Mouse (Mus musculus) gastrocnemius, adult 2 months (tissue): ENCODE data around the gene Rimklb. TPM values are rescaled to one million over a fixed set of nuclear protein-coding genes. Genes with fewer than 3 reads are reported as not detected.
A peak's percentile ranks its signal among the peaks of the same experiment; 100 is the strongest.
"Not testable (repeated sequence)": the region's sequence is repeated elsewhere in the genome, so short reads cannot be mapped to it uniquely, and the experiment has no call there.

ENCODE experiments used
- DNase-seq: peaks from one replicate; pipeline ENCODE4 v3.0.0; 2022
- H3K27ac ChIP-seq: fragments of 200-600 bp; 2 replicates; pipeline ENCODE4 v1.8.1; 2022; ENCODE audit warnings: mild to moderate bottlenecking
- H3K4me3 ChIP-seq: fragments of 200-600 bp; 2 replicates; pipeline ENCODE4 v1.8.1; 2022; ENCODE audit warnings: mild to moderate bottlenecking, moderate library complexity
- CTCF ChIP-seq: fragments of 200-600 bp; IDR thresholded peaks from 2 replicates; pipeline ENCODE4 v1.8.1; 2022; ENCODE audit warnings: antibody characterized with exemption, mild to moderate bottlenecking, moderate library complexity
- intact Hi-C: fragments of 180-260 bp; cut with DNase I; formaldehyde crosslinking; loops from one replicate; pipeline ENCODE4 v1.15.1; 2025
- total RNA-seq, 2 experiments: library from RNA; stranded (reverse); gene quantifications; 2 replicates each; pipeline ENCODE4 v1.2.3; 2021

Gene Rimklb
- total RNA-seq, 2 experiments from 2014 or later: 0.99 TPM; not detected in 1

DNA sequence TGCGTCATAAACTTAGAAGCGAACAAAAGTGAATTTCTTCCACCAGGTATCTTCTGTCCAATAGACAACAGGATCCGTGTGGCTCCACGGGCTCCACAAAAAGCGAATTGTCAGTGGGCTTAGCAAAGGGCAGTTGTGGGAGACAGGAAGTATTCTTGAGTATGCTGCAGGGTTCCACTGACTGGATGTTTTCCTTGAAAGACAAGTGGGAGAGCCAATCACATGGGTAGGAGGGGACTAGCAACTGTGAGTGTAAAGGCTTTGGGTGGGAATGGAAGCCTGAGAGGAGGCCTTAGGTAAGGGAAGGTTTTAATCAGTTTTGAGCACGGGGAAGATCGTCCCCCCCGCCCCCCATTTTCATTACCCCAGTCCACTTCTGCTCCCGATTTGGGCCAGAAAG, 24.0 kb upstream of the Rimklb start:
- intact Hi-C loops: no loop called here
- H3K27ac ChIP-seq: no peak overlapping the region
- no peak for DNase-seq
- H3K4me3 ChIP-seq: no peak overlapping the region
- TF ChIP-seq CTCF: no peak

DNA sequence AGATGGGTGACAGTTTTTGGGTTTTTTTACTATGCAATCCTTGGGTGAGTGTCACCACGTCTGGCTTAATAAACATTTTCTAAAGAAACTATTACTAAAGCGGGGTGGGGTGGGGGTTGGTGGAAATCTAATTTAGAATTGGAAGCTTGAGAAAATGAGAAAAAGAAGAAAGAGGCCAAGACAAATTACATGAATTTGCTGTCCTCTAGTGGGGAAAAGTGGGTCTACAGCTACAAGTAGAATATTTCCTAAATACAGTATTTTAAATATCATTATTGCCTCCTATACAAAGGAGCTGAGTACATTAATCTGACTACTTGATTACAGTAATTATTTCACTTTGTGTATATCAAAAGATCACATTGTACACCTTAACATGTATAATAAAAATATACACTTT, 20.8 kb upstream of the Rimklb start:
- Histone ChIP-seq H3K4me3 (no peak overlapping the region), H3K27ac (no peak overlapping the region)
- no peak for DNase-seq
- intact Hi-C loops: no loop called here
- TF ChIP-seq CTCF: peak; percentile 68

- intact Hi-C loops: no loop called here
- H3K27ac ChIP-seq: peak overlapping the region; percentile 58
- peak overlapping the region; percentile 40 for H3K4me3 ChIP-seq
- peak; percentile 48 for DNase-seq
- TF ChIP-seq CTCF: no peak
These were observed 19.1 kb upstream of the Rimklb start for GRCm38 (mm10) chr6:122517668-122518067.

- Histone ChIP-seq H3K4me3 (peak overlapping the region; percentile 56), H3K27ac (peak overlapping the region; percentile 82; the same call in 1 of the 2 replicates)
- DNase-seq, intact Hi-C loops: not testable (repeated sequence)
These were observed 17.2 kb upstream of the Rimklb start for GRCm38 (mm10) chr6:122515762-122516161.

DNA sequence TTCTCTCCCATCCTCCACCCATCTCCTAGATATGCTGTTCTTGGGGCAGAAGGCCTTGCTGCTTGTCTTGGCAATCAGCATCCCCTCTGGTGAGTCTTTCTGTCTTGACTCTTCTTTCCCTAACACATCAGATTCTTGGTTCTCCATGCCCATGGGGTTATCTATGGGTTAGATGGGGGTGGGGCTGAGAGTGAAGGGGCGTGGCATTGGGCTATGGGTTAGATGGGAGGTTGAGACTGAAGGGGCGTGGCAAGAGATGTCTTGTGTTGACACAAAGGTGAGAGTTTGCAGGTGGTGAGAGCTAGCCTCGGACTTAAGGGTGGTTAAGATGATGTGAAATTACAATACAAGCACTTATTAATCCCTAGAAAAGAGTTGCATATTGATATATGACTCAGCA, 15.8 kb upstream of the Rimklb start:
- Histone ChIP-seq H3K27ac (peak overlapping the region; percentile 82), H3K4me3 (peak overlapping the region; percentile 56)
- intact Hi-C loops: no loop called here
- TF ChIP-seq CTCF: no peak
- peak; percentile 48 for DNase-seq

- no peak for TF ChIP-seq CTCF
- peak; percentile 58 for DNase-seq
- Histone ChIP-seq H3K27ac (peak overlapping the region; percentile 82), H3K4me3 (peak overlapping the region; percentile 56)
- intact Hi-C loops: no loop called here
These were observed 14.6 kb upstream of the Rimklb start for GRCm38 (mm10) chr6:122512914-122513878.

- DNase-seq: peak; percentile 79
- no peak overlapping the region for H3K4me3 ChIP-seq
- no peak for TF ChIP-seq CTCF
- intact Hi-C loops: no loop called here
- peak overlapping the region; percentile 73 for H3K27ac ChIP-seq
These were observed 9.9 kb upstream of the Rimklb start for GRCm38 (mm10) chr6:122508494-122508893.

DNA sequence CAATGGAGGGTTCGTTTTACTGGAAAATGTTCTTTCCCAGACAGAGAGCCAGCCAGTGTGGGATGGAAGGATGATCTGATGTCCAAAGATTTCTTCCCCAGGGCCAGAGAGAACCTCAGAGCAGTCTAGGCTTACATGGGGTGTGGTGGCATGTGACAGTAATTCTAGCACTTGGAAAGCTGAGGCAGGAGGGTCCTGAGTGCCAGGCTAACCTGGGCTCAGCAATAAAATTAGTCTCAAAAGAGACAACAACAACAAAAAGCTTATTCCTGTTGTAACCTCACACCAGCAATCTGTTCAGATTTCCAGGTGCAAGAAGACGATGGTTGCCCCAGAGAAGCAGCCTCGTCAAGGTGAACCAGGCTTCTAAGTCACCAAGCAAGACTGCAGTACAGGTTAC, 7.0 kb upstream of the Rimklb start, which contains the start of gene Mfap5:
Gene Mfap5 (plus strand): TSS at position 301 of the 400 bp plus-strand sequence.
- intact Hi-C loops: no loop called here
- no peak for TF ChIP-seq CTCF
- no peak for DNase-seq
- Histone ChIP-seq H3K4me3 (no peak within 1 kb of the TSS), H3K27ac (peak within 1 kb of the TSS; percentile 21; the same call in 1 of the 2 replicates)

DNA sequence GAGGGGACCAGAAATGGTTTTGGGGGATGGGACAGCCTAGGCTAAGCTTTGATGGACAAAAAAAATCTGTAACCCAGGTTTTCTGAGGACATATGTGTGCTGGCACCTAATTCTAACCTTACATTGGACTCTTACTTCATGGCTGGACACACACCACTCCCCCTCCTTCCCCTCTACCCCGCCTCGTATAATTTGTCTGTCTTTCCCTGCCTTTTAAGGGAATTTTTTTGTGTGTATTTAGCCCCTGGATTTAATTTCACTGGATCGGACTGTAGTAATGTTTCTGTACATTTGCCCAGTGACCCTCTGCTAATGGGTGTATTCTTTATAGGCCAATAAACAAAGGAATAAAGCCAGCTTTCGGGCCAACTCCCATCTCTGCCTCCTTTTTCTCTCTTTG, 6.5 kb upstream of the Rimklb start:
- H3K27ac ChIP-seq: peak overlapping the region; percentile 21; the same call in 1 of the 2 replicates
- TF ChIP-seq CTCF: no peak
- no peak for DNase-seq
- intact Hi-C loops: no loop called here
- no peak overlapping the region for H3K4me3 ChIP-seq

DNA sequence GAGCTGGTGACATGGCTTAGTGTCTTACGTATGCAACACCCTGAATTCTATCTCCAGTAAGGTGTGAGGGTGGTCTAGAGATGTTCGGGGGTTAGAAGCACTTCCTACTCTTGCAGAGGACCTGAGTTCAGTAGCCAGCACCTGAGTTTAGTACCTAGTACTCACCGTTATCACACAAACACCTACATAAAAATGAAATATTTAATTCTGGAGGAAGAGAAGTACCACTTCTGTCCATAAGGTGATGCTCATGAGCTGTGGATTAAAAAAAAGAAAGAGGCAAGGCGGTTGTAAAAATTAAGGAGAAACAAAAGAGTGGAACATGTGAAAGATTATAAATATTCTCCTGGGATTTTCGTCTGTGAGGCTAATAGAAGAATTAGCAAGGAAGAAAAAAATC, 2.1 kb downstream of the Rimklb start:
- Histone ChIP-seq H3K4me3 (no peak overlapping the region), H3K27ac (no peak overlapping the region)
- peak; percentile 84 for TF ChIP-seq CTCF
- intact Hi-C loops: loop anchor here (2.0 kb wide), 1 partner anchor 62 kb away; no protein-coding TSS in a partner anchor
- no peak for DNase-seq

DNA sequence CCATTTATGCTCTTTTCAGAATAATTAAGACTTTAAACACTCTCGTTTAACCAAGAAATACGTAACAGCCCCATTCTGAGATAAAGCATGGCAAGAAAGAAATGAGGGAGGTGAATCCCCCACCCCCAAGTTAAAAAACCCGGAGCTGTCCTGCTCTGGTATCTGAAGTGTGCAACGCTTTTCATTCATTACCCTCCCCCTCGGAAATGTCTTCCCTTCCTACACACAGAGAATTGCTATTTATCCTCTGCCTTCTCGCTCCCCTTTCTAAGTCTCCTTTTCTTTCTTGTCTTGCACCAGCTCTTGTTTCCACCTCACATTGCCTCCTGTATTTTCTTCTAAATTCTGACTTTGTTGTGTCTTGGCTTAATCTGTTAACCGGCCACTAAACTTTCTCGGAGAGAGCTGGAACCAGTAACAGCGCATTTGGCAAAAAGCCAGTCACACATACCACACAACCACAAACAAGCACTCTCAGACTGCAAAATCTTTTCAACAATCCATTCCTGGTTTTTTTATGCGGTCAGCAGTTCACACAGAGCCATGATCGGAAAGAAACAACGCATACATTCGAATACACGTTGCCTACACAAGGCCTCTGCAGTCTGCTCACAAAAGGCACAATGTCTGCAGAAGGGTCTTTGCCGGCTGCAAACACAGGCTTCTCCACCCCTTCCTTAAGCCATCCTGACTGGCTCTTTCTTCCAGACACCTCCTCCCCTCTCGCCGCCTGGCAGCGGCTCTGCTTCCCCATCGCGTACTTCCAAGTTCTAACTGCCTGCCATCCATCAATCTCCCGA, 3.3 kb downstream of the Rimklb start:
- Histone ChIP-seq H3K4me3 (peak overlapping the region; percentile 28), H3K27ac (peak overlapping the region; percentile 20; the same call in 1 of the 2 replicates)
- DNase-seq: no peak
- no peak for TF ChIP-seq CTCF
- intact Hi-C loops: no loop called here

DNA sequence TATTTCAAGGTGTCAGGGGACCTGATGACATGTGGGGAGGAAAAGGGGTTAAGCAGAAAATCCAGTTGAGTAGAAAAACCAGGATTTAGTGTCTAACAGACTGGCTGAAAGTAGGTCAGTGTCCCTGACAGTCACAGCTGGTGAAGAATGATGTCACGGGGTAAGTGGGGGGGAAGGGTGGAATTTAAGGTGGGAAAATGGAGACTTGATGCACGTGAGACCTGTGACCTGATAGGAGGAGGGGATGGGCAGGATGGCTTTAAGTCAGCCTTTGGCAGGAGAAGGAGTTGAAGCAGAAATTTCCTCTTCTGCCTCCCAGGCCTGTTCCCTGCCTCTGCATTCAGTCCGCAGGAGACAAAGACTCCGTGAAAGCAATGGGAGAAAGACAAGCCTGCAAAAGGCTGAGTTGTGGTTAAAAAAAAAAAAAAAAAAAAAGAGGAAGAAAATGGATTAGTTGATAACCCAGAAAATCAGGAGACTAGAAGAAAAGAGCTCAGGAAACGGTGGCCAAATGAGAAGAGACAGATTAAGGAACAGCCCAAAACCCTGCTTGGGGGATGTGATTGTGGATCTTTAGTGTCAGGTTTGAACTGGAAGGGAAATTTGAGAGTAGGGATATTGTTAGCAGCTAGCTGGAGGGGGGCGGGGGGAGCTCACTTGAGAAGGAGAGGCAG, 4.6 kb downstream of the Rimklb start:
- H3K27ac ChIP-seq: no peak overlapping the region
- no peak for DNase-seq
- H3K4me3 ChIP-seq: no peak overlapping the region
- intact Hi-C loops: no loop called here
- TF ChIP-seq CTCF: no peak
